Mouse (Mus musculus) Patski (cell line): ENCODE results near the gene Vmn1r228. TPM values are rescaled to one million over a fixed set of nuclear protein-coding genes. Genes with fewer than 3 reads are reported as not detected.

ENCODE experiments used
- ATAC-seq: fragments of 100-300 bp; one replicate; pipeline ENCODE4 v1.8.0; 2021
- CTCF ChIA-PET: fragments of 350-600 bp; sonication (Branson Sonifier 250); formaldehyde crosslinking; loops from one replicate; lab custom pipeline; 2022; ENCODE audit warnings: inconsistent platforms; lab: Charles Lee
- POLR2A ChIA-PET: fragments of 350-600 bp; sonication (Branson Sonifier 250); formaldehyde crosslinking; loops from one replicate; lab custom pipeline; 2022; ENCODE audit warnings: antibody characterized with exemption, inconsistent platforms; lab: Charles Lee
- DNase-seq: peaks from one replicate; pipeline ENCODE4 v3.0.0-alpha.2; 2011; ENCODE audit warnings: low read depth, low spot score
- H3K27me3 ChIP-seq: fragments of 371-371 bp; one replicate; pipeline ENCODE4 v1.5.1; 2021
- CTCF ChIP-seq: fragments of 100-300 bp; IDR thresholded peaks from one replicate; pipeline ENCODE4 v1.5.1; 2021
- in situ Hi-C: fragments of 300-500 bp; cut with MboI; formaldehyde crosslinking; loops from 3 replicates; pipeline ENCODE4 v1.11.1; 2018; ENCODE audit warnings: low pct_unique_long_range_greater_than_20kb, mixed read lengths
- polyA plus RNA-seq: library from polyadenylated mRNA; unstranded; gene quantifications from one replicate; pipeline ENCODE4 v1.2.3, GENCODE M21; 2021

Gene Vmn1r228
- polyA plus RNA-seq, result not detected

DNA sequence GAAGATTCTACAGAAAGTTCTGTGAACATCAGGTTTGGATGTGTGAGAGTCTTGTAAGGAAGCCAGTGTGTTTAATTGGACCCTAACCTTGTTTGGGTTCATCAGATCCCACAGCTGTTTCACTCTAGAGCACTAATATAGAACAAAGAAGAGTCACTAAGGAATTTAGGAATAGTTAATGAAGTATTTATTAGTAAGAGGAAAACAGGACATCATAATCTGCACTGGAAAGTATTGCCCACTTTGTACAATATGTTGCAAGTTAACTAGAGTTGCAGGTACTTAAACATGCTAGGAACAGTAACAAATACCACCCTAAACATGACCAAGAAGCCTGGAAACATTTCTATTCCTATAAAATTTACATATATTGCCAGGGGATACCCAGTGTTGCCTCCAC is at the start of gene Vmn1r228:
TSS of gene Vmn1r228 (minus strand) at position 101 of the 400 bp plus-strand sequence.
- no peak for TF ChIP-seq CTCF
- H3K27me3 ChIP-seq, result no peaks in the 10 kb centered on the region
- ChIA-PET CTCF (no interaction called here), POLR2A (no interaction called here)
- in situ Hi-C loops, result no loop called here
- DNase-seq (no peak), ATAC-seq (no peak)

- POLR2A ChIA-PET, result no interaction called here
- in situ Hi-C loops, result no loop called here
Measured at GRCm38 (mm10) chr17:20811255-20811654, 25.3 kb upstream of the Vmn1r228 start, which contains the start of gene Vmn1r229. TSS of gene Vmn1r229 (plus strand) at chr17:20811555.

DNA sequence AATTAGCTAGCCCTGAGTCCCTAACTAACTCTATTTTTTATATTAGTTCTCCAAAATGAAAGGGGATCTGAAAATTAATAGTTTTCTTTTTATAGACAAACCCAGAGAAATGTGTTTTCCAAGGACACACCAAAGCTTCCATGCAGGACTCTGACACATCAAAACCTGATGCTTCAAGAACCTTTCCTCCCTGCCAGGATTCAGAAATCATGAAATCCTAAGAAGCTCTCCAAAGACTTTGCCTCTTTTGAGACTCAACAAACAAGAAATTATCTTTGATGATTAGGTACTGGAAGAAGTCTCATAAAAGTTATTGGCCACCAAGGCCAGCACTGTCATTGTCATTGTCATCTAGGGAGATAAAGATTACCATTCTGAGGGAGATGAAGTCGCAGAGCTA is 56.4 kb downstream of the Vmn1r228 start, which contains the start of gene Vmn1r227:
TSS of gene Vmn1r227 (plus strand) at position 301 of the 400 bp plus-strand sequence.
- in situ Hi-C loops, result no loop called here
- ATAC-seq, result no peak
- ChIA-PET CTCF (no interaction called here), POLR2A (no interaction called here)
- no peaks in the 10 kb centered on the region for H3K27me3 ChIP-seq
- DNase-seq, result no peak
- TF ChIP-seq CTCF, result no peak

More at GRCm38 (mm10) chr17:20811255-20811654, 25.3 kb upstream of the Vmn1r228 start, which contains the start of gene Vmn1r229:
- no peak for TF ChIP-seq CTCF
- no peak for ATAC-seq
- no peak for DNase-seq
- CTCF ChIA-PET, result no interaction called here
- H3K27me3 ChIP-seq, result no peaks in the 10 kb centered on the region

Other genes starting within 250 kb of the Vmn1r228 start
- gene Vmn2r109, start 221.4 kb downstream of the Vmn1r228 start, polyA plus RNA-seq, result not detected
- not detected for gene Vmn2r110, start 189.7 kb downstream of the Vmn1r228 start, polyA plus RNA-seq
- gene Fpr-rs3, start 161.3 kb downstream of the Vmn1r228 start, polyA plus RNA-seq, result not detected
- gene Vmn1r226, start 103.3 kb downstream of the Vmn1r228 start, polyA plus RNA-seq, result not detected
- gene Vmn1r227, start 56.3 kb downstream of the Vmn1r228 start, polyA plus RNA-seq, result not detected
- gene Vmn1r229, start 25.4 kb upstream of the Vmn1r228 start, polyA plus RNA-seq, result not detected
- gene Vmn1r230, start 54.3 kb upstream of the Vmn1r228 start, polyA plus RNA-seq, result not detected
- gene Vmn1r231, start 118.9 kb upstream of the Vmn1r228 start, polyA plus RNA-seq, result not detected
- gene Vmn1r232, start 133.6 kb upstream of the Vmn1r228 start, polyA plus RNA-seq, result not detected
- gene Ppp2r1a, start 159.2 kb upstream of the Vmn1r228 start, polyA plus RNA-seq, result 347 TPM
- gene Vmn1r233, start 210.3 kb upstream of the Vmn1r228 start, polyA plus RNA-seq, result not detected
- 22.2 TPM for gene Zfp160, start 222.7 kb upstream of the Vmn1r228 start, polyA plus RNA-seq